Comparison of ENCODE assay signal across 20 mouse cellular contexts in genomic region chr2:120101961-120102360, GRCm38 (mm10). TPM values are rescaled to one million over a fixed set of nuclear protein-coding genes. Genes with fewer than 3 reads are reported as not detected.
DNase-seq lines count a peak whose midpoint lies in the region; ATAC-seq lines count a peak whose summit lies in the region.
"Had no signal": no experiment of that assay in that cellular context is flagged by ENCODE, and none has a peak within 500 bp of the region (broad histone marks: within the 10 kb centered on the region; RNA-seq: fewer than 3 reads in every experiment).

No protein-coding gene starts in this region.

- peaks cover 85% of the 10 kb centered on the region for H3K79me2 ChIP-seq in macrophage (ENCODE audit: inconsistent target)

- no peak overlapping the region for H3K4me2 ChIP-seq in heart, embryonic 13.5 days
- no peak overlapping the region for H3K4me2 ChIP-seq in kidney, embryonic 15.5 days
- H3K4me2 ChIP-seq: embryonic facial prominence, embryonic 15.5 days; hindbrain, embryonic 14.5 days; intestine, embryonic 15.5 days; limb, embryonic 13.5 days; midbrain, embryonic 11.5 days had no signal

- H3K36me3 ChIP-seq in heart, embryonic 13.5 days: peaks cover 38% of the 10 kb centered on the region
- H3K36me3 ChIP-seq in kidney, embryonic 15.5 days: 0 out of 2 replicates have a peak, but pooled peaks cover 5% of the 10 kb centered on the region
- peaks cover 65% of the 10 kb centered on the region for H3K36me3 ChIP-seq in macrophage (ENCODE audit: inconsistent target)
- H3K36me3 ChIP-seq: intestine, embryonic 15.5 days; limb, embryonic 13.5 days had no signal

- H3K9me3 ChIP-seq in heart, embryonic 13.5 days: no peaks in the 10 kb centered on the region
- no peaks in the 10 kb centered on the region for H3K9me3 ChIP-seq in kidney, embryonic 15.5 days (replicated peaks)
- H3K9me3 ChIP-seq: embryonic facial prominence, embryonic 15.5 days; intestine, embryonic 15.5 days; limb, embryonic 13.5 days had no signal

- peaks cover 87% of the 10 kb centered on the region for H3K4me1 ChIP-seq in heart, embryonic 13.5 days
- H3K4me1 ChIP-seq in kidney, embryonic 15.5 days: peaks cover 22% of the 10 kb centered on the region; the same call in 1 of the 2 replicates

- WGBS in heart, embryonic 13.5 days: 87% methylated on average over 11 of the region's 11 CpGs
- 87% methylated on average over 11 of the region's 11 CpGs for WGBS in kidney, embryonic 15.5 days
- WGBS in macrophage (ENCODE audit: missing documents): 95% methylated on average over 11 of the region's 11 CpGs

- ATAC-seq in heart, embryonic 13.5 days (ENCODE audit: extremely low read depth, insufficient number of reproducible peaks, low FRiP score, low TSS enrichment): no peak
- peak; percentile 19; the same call in 1 of the 2 replicates for ATAC-seq in kidney, embryonic 15.5 days (replicated peaks; ENCODE audit: low FRiP score)
- ATAC-seq: forebrain, postnatal 0 days had no signal

- no peaks in the 10 kb centered on the region for H3K27me3 ChIP-seq in heart, embryonic 13.5 days (replicated peaks)
- H3K27me3 ChIP-seq in kidney, embryonic 15.5 days: no peaks in the 10 kb centered on the region
- H3K27me3 ChIP-seq: embryonic facial prominence, embryonic 15.5 days; intestine, embryonic 15.5 days; limb, embryonic 13.5 days had no signal

- DNase-seq in embryo, embryonic 10 days (ENCODE audit: low spot score): peak; percentile 15
- DNase-seq in embryo, embryonic 10.5 days (ENCODE audit: low spot score): no peak
- DNase-seq in heart, adult 8-10 months (ENCODE audit: low spot score): no peak
- no peak for DNase-seq in kidney, adult 18-20 months
- no peak for DNase-seq in retina, embryonic 14.5 days (ENCODE audit: low spot score)
- DNase-seq: adrenal gland, adult 8-10 months; cerebellum, adult 9-10 months; forebrain, postnatal 0 days; thymus, adult 18-20 months; thymus, postnatal 4 days had no signal

- no peak overlapping the region for H3K9ac ChIP-seq in heart, embryonic 13.5 days
- no peak overlapping the region for H3K9ac ChIP-seq in kidney, embryonic 15.5 days
- H3K9ac ChIP-seq: embryonic facial prominence, embryonic 15.5 days; forebrain, postnatal 0 days; hindbrain, embryonic 14.5 days; intestine, embryonic 15.5 days; limb, embryonic 13.5 days; liver, embryonic 14.5 days had no signal

- peak overlapping the region; percentile 97 for H3K27ac ChIP-seq in heart, embryonic 13.5 days (replicated peaks)
- no peak overlapping the region for H3K27ac ChIP-seq in kidney, embryonic 15.5 days
- H3K27ac ChIP-seq in macrophage: peak overlapping the region; percentile 85
- H3K27ac ChIP-seq: embryonic facial prominence, embryonic 15.5 days; hindbrain, embryonic 14.5 days; kidney, postnatal 0 days; limb, embryonic 13.5 days; liver, embryonic 14.5 days had no signal

- no peak overlapping the region for H3K4me3 ChIP-seq in heart, embryonic 13.5 days
- H3K4me3 ChIP-seq in kidney, embryonic 15.5 days (replicated peaks): no peak overlapping the region
- H3K4me3 ChIP-seq in macrophage (ENCODE audit: inconsistent target): no peak overlapping the region
- H3K4me3 ChIP-seq: embryonic facial prominence, embryonic 15.5 days; intestine, embryonic 15.5 days; limb, embryonic 13.5 days had no signal

RNA-seq across cellular contexts. Expression of gene Ehd4, which starts 52.4 kb away (rescaled TPM):
- polyA plus RNA-seq in heart, embryonic 13.5 days (2015; fragmentation: Nextera tagmentation; extraction: Ambion mirVana): 164 and 183 TPM in 2 replicates
- total RNA-seq in heart, adult 8-10 months (2022): 100 to 1,000 TPM; 312 to 410 (median 362) TPM
- 57.3 and 66.6 TPM in 2 replicates for polyA plus RNA-seq in kidney, embryonic 15.5 days (2015; fragmentation: Nextera tagmentation; extraction: Ambion mirVana)
- 100 to 1,000 TPM in 13 of 26 experiments, 10 to 100 TPM in 13; 30.2 to 195 (median 102) TPM for total RNA-seq in macrophage (2018; cell fraction: chromatin; rRNA removed)
- 100 to 1,000 TPM; 274 to 430 (median 371) TPM for total RNA-seq in macrophage (2018; cell fraction: cytosol; rRNA removed)
- total RNA-seq in macrophage (2018; cell fraction: nucleus; rRNA removed): 100 to 1,000 TPM in 25 of 26 experiments, 10 to 100 TPM in 1; 98.0 to 295 (median 201) TPM
- 253 to 336 TPM (median 297 TPM) in 3 replicates for polyA plus RNA-seq in macrophage (2018)
